Mouse (Mus musculus): ENCODE data around the gene Kcnh8.

Kcnh8 gene

DNA sequence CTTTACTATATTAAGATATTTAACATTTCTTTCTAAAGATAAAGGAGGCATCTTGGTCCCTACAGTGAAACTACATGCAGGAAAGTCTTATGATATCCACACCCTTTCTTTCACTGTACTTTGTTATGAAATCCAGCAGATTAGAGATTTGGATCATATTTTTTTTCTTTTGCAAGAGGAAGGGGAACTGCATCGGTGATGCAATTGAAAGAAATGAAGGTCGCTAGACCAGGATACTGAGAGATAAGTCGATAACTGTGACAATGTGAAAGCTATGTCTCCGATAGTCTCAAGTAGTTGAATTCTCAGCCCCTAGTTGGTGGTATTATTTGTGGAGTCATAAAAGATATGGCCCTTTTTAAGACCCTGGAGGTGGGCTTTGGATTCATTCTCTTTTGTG is 227.2 kb downstream of the Kcnh8 start:
- DNase-seq (ENCODE audit: low spot score): no peak

DNA sequence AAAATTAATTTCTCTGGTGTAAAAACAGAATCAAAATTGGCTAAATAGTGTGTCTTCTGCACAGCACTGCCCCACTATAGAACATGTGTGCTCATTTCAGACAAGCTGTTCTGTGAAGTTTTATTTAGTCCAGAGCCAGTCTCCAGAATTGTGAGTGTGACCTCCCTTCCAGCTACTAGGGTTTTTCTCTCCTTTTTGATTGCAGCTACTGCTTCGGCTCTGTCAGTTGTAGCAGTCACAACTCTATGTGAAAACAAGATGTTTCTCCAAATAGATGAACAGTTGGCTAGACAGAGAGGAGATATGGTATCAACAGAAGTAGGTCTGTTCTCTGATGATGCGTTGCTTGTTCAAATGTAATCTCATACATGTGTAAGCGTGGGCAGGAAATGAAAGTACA is 270.7 kb downstream of the Kcnh8 start:
- no peak for DNase-seq (ENCODE audit: low spot score)

GRCm38 (mm10) chr17:52878964-52879363 is 276.5 kb downstream of the Kcnh8 start:
- no peak for DNase-seq (ENCODE audit: low spot score)

DNA sequence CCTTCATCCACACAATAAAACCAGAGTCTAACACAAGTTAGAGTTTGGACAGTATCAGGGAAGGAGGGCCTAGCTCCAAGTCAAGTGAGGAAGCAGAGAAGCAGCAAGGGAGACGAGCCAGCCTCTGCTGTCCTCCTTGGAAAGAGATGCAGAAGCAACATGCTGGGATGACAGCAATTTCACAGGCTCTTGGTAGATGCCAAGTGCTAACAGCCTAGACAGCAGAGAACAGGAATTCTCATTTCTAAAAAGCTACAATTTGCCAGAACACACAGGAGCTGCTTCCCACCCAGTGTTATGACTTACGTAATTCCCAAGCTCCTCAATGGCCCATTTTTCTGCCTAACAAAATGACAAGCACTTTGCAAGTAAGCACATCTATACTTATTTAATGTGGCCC is 277.5 kb downstream of the Kcnh8 start:
- DNase-seq (ENCODE audit: low spot score): no peak

DNA sequence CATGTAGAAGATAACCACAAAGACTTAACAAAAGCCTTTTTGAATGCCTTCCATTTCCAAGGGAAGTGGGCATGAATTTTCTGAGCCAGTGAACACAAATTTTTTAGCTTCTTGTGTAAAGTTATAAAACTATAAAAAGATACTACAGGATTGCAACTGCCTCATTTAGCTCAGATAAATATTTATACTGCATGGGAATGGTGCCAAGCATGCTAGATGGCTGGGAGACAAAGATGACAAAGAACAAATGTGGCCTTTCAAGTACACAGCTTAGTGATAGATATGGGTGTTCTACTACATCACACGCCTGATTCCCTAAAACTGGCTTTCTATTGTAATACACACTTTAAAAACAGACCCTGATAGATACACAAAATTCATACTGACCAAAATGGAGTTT is 282.7 kb downstream of the Kcnh8 start:
- DNase-seq (ENCODE audit: low spot score): no peak

DNA sequence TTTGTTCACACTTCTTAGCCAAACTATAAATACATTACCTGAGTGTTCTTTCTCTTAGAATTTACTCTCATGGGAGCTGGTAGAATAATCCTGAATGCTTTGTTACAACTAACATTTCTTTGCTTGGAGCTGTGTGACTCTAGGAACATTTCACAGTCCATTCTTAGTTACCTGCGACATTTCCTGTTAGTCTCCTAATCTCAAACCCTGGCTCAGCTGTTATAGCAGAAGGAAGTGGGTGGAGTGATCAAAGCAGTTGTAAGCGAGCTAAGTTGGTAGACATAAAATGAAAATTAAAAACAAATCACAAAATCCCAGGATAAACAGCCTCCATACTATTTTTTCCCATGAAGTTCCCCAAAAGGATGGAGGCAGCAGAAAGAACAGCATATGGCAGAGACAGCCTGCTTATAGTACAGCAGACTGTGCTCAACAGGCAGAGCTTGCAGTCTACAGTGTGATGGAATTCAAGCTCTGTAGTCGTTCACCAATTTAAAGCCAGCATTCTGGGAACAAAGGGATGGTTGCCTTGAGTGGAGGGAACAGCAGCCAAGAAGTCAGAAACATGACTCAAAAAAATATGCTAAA is 318.1 kb downstream of the Kcnh8 start:
- DNase-seq (ENCODE audit: low spot score): no peak

DNA sequence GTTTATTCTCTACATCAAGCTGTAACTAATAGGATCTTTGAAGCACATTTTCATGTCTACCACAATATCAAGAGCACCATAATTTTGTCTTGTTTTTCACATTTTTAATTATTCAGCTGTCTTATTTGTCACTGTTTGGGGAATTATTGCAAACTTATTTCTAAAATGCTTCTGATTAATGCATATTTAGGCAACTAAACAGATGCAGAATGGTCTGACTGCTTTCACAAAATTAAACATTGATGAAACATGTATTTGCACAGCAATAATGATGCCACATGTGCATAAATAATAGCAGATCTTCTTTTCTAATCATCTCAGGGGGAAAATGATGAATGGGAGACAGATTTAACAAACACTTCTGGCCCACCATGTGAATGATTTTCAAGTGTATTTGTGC is 341.5 kb downstream of the Kcnh8 start:
- DNase-seq (ENCODE audit: low spot score): no peak

DNA sequence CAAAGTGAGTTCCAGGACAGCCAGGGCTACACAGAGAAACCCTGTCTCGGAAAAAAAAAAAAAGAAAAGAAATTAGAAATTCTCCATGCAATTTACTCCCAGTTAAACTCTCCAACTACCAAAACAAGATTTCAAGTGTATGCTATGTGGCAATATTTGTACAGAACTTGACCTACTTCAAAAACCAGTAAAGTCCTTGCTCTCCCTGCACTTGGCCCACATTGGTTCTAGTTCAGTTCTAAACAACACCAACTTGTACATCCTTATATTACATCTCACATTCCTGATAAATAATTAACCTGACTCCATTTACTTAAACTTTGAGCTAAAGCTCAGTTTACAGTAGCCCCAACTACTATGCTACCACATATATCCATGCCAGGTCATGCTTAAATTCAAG is 370.2 kb downstream of the Kcnh8 start:
- DNase-seq (ENCODE audit: low spot score): no peak

DNA sequence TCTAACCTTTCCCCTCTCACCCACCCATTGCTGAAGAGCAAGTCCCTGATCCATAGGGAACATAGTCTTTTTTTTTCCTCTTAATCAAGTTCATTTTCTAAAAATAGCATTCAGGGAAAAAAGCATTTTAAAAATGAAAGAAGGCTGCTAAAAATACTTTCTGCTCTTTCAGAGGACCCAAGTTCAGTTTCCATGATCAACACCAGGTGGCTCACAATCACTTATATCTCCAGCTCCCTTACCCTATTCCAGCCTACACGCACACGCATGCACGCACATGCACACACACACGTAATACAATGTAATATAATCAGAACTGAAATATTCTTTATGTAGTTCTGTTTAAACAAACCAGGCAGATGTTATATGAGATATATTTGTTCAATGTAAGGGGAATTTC is 378.4 kb downstream of the Kcnh8 start:
- DNase-seq (ENCODE audit: low spot score): no peak
